Mouse (Mus musculus) cortical plate, adult 2 months (tissue): ENCODE measurements at regions not wholly inside any gene's neighbourhood (a gene's known extent, or its start where the extent isn't known, plus 50 kb on each side); places are given as distances from the start of the nearest gene placed in this dataset.

Experiments
- CTCF ChIP-seq: fragments of 200-500 bp; IDR thresholded peaks from 2 replicates; pipeline ENCODE4 v1.5.1; 2011; ENCODE audit warnings: mild to moderate bottlenecking, control low read depth, low read length; ENCODE audit not compliant: insufficient read depth; ENCODE audit errors: extremely low read depth
- POLR2A ChIP-seq: fragments of 200-500 bp; IDR thresholded peaks from 2 replicates; pipeline ENCODE4 v1.6.1; 2011; ENCODE audit warnings: mild to moderate bottlenecking, low read length, control low read depth; ENCODE audit not compliant: insufficient read depth; ENCODE audit errors: extremely low read depth

- TF ChIP-seq CTCF (no peak), POLR2A (no peak)
Measured at GRCm38 (mm10) chr8:89679551-89679950, 635.6 kb upstream of the Sall1 start.
